Mouse (Mus musculus) midbrain, embryonic 11.5 days (tissue): ENCODE results near the gene Lrrc3c. TPM values are rescaled to one million over a fixed set of nuclear protein-coding genes. Genes with fewer than 3 reads are reported as not detected.
"Not testable (repeated sequence)": the region's sequence is repeated elsewhere in the genome, so short reads cannot be mapped to it uniquely, and the experiment has no call there.

Source experiments
- ATAC-seq: fragments of 200-750 bp; cut with Nextera tagmentation; 2 replicates; pipeline ENCODE4 v1.8.0; 2017; ENCODE audit warnings: moderate TSS enrichment, moderate library complexity; ENCODE audit not compliant: low FRiP score
- DNase-seq: peaks from one replicate; pipeline ENCODE4 v3.0.0; 2015; ENCODE audit warnings: low spot score; ENCODE audit errors: missing footprints
- H3K27ac ChIP-seq: fragments of 300-500 bp; sonication (generic); 2 replicates; pipeline ENCODE4 v1.5.1; 2014; ENCODE audit warnings: low read depth, low read length
- H3K27me3 ChIP-seq: fragments of 300-500 bp; sonication (generic); 2 replicates; pipeline ENCODE4 v1.6.1; 2014; ENCODE audit warnings: mild to moderate bottlenecking, low read length, moderate library complexity, mixed read lengths; ENCODE audit not compliant: control insufficient read depth, insufficient read depth
- H3K36me3 ChIP-seq: fragments of 300-500 bp; sonication (generic); 2 replicates; pipeline ENCODE4 v1.6.1; 2014; ENCODE audit warnings: mild to moderate bottlenecking, low read length, moderate library complexity, mixed read lengths; ENCODE audit not compliant: control insufficient read depth, insufficient read depth
- H3K4me1 ChIP-seq: fragments of 300-500 bp; sonication (generic); 2 replicates; pipeline ENCODE4 v1.6.1; 2014; ENCODE audit warnings: low read length; ENCODE audit not compliant: control insufficient read depth, insufficient read depth
- H3K4me2 ChIP-seq: fragments of 300-500 bp; sonication (generic); 2 replicates; pipeline ENCODE4 v1.6.1; 2014; ENCODE audit warnings: mild to moderate bottlenecking, moderate library complexity
- H3K4me3 ChIP-seq: fragments of 300-500 bp; sonication (generic); 2 replicates; pipeline ENCODE4 v1.5.1; 2014; ENCODE audit warnings: low read depth, low read length
- H3K9ac ChIP-seq: fragments of 300-500 bp; sonication (generic); 2 replicates; pipeline ENCODE4 v1.6.1; 2014; ENCODE audit warnings: low read length
- H3K9me3 ChIP-seq: fragments of 300-500 bp; sonication (generic); 2 replicates; pipeline ENCODE4 v1.6.1; 2016; ENCODE audit warnings: low read length; ENCODE audit not compliant: control insufficient read depth
- WGBS: fragments of 180-500 bp; shearing (Covaris S2); extraction: QIAGEN DNeasy Blood & Tissue Kit; methylation state at CpG from one replicate; pipeline ENCODE4 v1.1.7; 2014; 5-methylcytosine and 5-hydroxymethylcytosine counted together
- polyA plus RNA-seq: library from polyadenylated mRNA; unstranded; fragments of >200 nt; fragmentation: Nextera tagmentation; extraction: Ambion mirVana; gene quantifications from 2 replicates; pipeline ENCODE4 v1.2.1, GENCODE M21; 2014

Lrrc3c gene
- polyA plus RNA-seq, 1 experiment from 2014 or later, result not detected

DNA sequence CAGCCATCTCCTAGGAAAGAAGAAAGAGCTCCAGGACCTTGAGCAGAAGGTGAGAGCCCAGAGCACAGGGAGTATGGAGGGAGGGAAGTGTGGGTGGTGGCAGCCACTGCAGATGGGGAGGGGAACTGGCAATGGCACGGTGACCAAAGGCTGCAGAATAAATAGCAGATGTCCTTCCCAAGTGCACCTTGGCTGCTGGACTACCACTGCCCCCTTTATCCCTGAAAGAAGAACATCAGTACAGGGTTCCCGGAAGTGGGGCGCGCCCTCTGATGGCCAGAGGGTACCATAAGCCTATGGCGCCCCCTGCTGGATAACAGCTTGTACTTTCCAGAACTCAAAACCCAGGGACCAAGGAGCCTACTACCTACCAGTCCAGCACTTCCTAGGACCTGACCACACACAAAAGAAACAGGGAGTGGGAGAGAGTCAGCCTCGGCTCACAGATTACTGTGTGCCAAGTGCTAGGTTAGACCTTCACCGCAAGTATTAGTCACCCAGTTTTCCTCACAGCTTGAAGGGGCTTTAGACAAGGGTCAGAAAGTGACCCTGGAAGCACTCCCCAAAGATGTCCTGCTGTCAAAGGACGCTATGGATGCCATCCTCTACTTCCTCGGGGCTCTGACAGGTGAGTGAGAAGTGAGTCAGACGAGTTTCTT lies 37.4 kb downstream of the Lrrc3c start:
- not testable (repeated sequence) for H3K4me2 ChIP-seq, H3K4me1 ChIP-seq, H3K9me3 ChIP-seq, H3K9ac ChIP-seq, H3K4me3 ChIP-seq, H3K36me3 ChIP-seq, DNase-seq, H3K27me3 ChIP-seq, ATAC-seq, H3K27ac ChIP-seq
- WGBS, result 39% methylated on average over 10 of the region's 10 CpGs

DNA sequence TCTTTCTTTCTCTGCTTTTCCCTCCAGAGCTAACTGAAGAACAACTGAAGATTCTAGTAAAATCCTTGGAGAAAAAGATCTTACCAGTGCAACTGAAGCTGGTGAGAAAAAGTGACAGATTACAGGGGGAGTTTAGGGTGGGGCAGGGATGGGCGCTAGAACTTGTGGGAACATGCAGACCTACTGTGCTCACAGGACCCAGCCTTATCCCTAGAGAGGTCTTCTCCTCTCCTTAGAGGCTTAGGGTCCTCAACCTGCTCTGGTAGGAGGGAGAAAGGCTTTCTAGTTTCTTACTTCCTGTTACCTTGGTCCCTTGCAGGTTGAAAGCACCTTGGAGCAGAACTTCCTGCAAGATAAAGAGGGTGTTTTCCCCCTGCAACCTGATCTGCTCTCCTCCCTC lies 39.4 kb downstream of the Lrrc3c start:
- ATAC-seq (no peak), DNase-seq (no peak)
- Histone ChIP-seq H3K9me3 (no peaks in the 10 kb centered on the region), H3K27me3 (no peaks in the 10 kb centered on the region), H3K27ac (no peak overlapping the region), H3K36me3 (no peaks in the 10 kb centered on the region), H3K4me3 (no peak overlapping the region), H3K9ac (no peak overlapping the region), H3K4me2 (no peak overlapping the region), H3K4me1 (no peaks in the 10 kb centered on the region)
- 79% methylated on average over 1 of the region's 1 CpGs for WGBS

- H3K27me3 ChIP-seq, result no peaks in the 10 kb centered on the region
- H3K9ac ChIP-seq, result no peak overlapping the region
- 64% methylated on average over 5 of the region's 5 CpGs for WGBS
- ATAC-seq, result no peak
- no peak for DNase-seq
- no peak overlapping the region for H3K4me2 ChIP-seq
- H3K4me3 ChIP-seq, result no peak overlapping the region
- H3K36me3 ChIP-seq, result no peaks in the 10 kb centered on the region
- H3K27ac ChIP-seq, result no peak overlapping the region
- no peaks in the 10 kb centered on the region for H3K4me1 ChIP-seq
- no peaks in the 10 kb centered on the region for H3K9me3 ChIP-seq
These were observed 42.0 kb downstream of the Lrrc3c start for GRCm38 (mm10) chr11:98640091-98640490.

DNA sequence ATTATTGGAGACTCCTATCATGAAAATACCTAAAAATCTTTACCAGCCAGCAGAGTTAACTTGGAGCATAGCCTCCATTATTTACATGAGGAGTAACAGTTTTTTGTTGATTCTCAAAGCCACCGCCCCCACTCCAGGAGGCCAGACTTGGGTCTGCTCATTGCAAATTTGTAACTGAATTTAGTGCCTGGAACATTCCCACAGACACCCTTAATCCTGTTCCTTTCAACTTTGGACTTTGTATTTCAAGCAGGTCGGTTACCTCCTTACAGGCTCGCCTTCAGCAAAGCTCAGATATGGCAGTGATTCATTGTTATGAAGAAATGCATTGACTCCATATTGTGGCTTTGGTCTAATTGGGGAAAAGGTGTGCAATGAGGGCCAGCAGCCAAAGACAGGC lies 46.7 kb downstream of the Lrrc3c start:
- Histone ChIP-seq H3K9me3 (no peaks in the 10 kb centered on the region), H3K27me3 (no peaks in the 10 kb centered on the region), H3K4me1 (no peaks in the 10 kb centered on the region), H3K9ac (no peak overlapping the region), H3K27ac (no peak overlapping the region), H3K36me3 (no peaks in the 10 kb centered on the region), H3K4me2 (no peak overlapping the region), H3K4me3 (no peak overlapping the region)
- WGBS, result 86% methylated on average over 3 of the region's 3 CpGs
- DNase-seq, result no peak
- no peak for ATAC-seq

GRCm38 (mm10) chr11:98645946-98646345 lies 47.9 kb downstream of the Lrrc3c start:
- no peaks in the 10 kb centered on the region for H3K9me3 ChIP-seq
- DNase-seq, result no peak
- no peaks in the 10 kb centered on the region for H3K4me1 ChIP-seq
- H3K4me3 ChIP-seq, result no peak overlapping the region
- H3K9ac ChIP-seq, result no peak overlapping the region
- no peaks in the 10 kb centered on the region for H3K27me3 ChIP-seq
- H3K4me2 ChIP-seq, result no peak overlapping the region
- ATAC-seq, result no peak
- 76% methylated on average over 2 of the region's 2 CpGs for WGBS
- H3K27ac ChIP-seq, result no peak overlapping the region
- no peaks in the 10 kb centered on the region for H3K36me3 ChIP-seq

DNA sequence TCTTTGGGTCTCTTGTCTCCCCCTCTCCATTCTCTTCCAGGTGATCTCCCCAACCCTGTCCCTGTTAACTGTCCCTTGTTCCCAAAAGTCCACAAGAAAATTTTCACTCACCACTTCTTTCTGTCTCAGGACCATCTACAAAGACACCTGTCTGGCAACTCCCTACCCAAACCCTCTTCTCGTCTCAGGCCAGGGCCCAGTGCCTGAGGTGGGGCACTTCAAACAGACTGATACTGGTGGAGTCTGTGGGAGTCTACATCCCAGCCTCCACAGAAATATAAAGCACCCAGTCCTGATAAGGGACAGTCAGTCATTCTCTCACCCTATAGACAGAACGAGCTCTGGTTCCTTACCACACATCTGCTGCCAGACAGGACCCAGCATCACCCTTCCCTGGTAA lies 48.4 kb downstream of the Lrrc3c start, which contains the start of gene Gsdma2:
Gene Gsdma2, plus strand, starts transcription at position 301 of the 400 bp plus-strand sequence.
- no peak for DNase-seq
- Histone ChIP-seq H3K27ac (no peak within 1 kb of the TSS), H3K9ac (no peak within 1 kb of the TSS), H3K4me3 (no peak within 1 kb of the TSS), H3K4me2 (no peak within 1 kb of the TSS), H3K27me3 (no peaks in the 10 kb centered on the region), H3K4me1 (no peaks in the 10 kb centered on the region), H3K9me3 (no peaks in the 10 kb centered on the region), H3K36me3 (no peaks in the 10 kb centered on the region)
- 74% methylated on average over 2 of the region's 2 CpGs for WGBS
- ATAC-seq, result no peak

Other genes with a start within 250 kb of the Lrrc3c start
- 0.78 and 0.91 TPM in 2 replicates for gene Ppp1r1b, start 249.9 kb upstream of the Lrrc3c start, polyA plus RNA-seq
- gene Stard3, start 239.9 kb upstream of the Lrrc3c start, polyA plus RNA-seq, result 39.7 and 41.5 TPM in 2 replicates
- gene Tcap, start 214.5 kb upstream of the Lrrc3c start, polyA plus RNA-seq, result not detected in 2 replicates
- gene Pnmt, start 211.8 kb upstream of the Lrrc3c start, polyA plus RNA-seq, result not detected in 2 replicates
- gene Pgap3, start 197.8 kb upstream of the Lrrc3c start, polyA plus RNA-seq, result 5.6 and 5.7 TPM in 2 replicates
- 14.8 TPM in 2 replicates for gene Erbb2, start 185.8 kb upstream of the Lrrc3c start, polyA plus RNA-seq
- gene Mien1, start 159.3 kb upstream of the Lrrc3c start, polyA plus RNA-seq, result 145 and 158 TPM in 2 replicates
- 0.60 and 1.0 TPM in 2 replicates for gene Grb7, start 151.9 kb upstream of the Lrrc3c start, polyA plus RNA-seq
- gene Ikzf3, start 52.3 kb upstream of the Lrrc3c start, polyA plus RNA-seq, result 0.07 and 0.18 TPM in 2 replicates
- gene Zpbp2, start 47.2 kb upstream of the Lrrc3c start, polyA plus RNA-seq, result 0.23 and 0.26 TPM in 2 replicates
- 9.7 and 12.0 TPM in 2 replicates for gene Ormdl3, start 10.9 kb upstream of the Lrrc3c start, polyA plus RNA-seq
- 1.3 and 1.4 TPM in 2 replicates for gene Gm12355, start 27.4 kb downstream of the Lrrc3c start, polyA plus RNA-seq
- gene Gsdma3, start 28.1 kb downstream of the Lrrc3c start, polyA plus RNA-seq, result not detected in 2 replicates
- gene Gsdma2, start 48.5 kb downstream of the Lrrc3c start, polyA plus RNA-seq, result not detected in 2 replicates
- gene Gsdma, start 66.1 kb downstream of the Lrrc3c start, polyA plus RNA-seq, result not detected in 2 replicates
- gene Psmd3, start 84.3 kb downstream of the Lrrc3c start, polyA plus RNA-seq, result 142 and 155 TPM in 2 replicates
- gene Csf3, start 103.0 kb downstream of the Lrrc3c start, polyA plus RNA-seq, result not detected in 2 replicates
- gene Med24, start 131.1 kb downstream of the Lrrc3c start, polyA plus RNA-seq, result 66.1 and 67.1 TPM in 2 replicates
- gene Thra, start 142.3 kb downstream of the Lrrc3c start, polyA plus RNA-seq, result 21.9 and 23.7 TPM in 2 replicates
- gene Nr1d1, start 177.0 kb downstream of the Lrrc3c start, polyA plus RNA-seq, result 0.93 and 1.2 TPM in 2 replicates
- 24.0 and 25.1 TPM in 2 replicates for gene Msl1, start 197.2 kb downstream of the Lrrc3c start, polyA plus RNA-seq
- gene Casc3, start 206.6 kb downstream of the Lrrc3c start, polyA plus RNA-seq, result 51.9 and 53.1 TPM in 2 replicates
- gene Rapgefl1, start 238.5 kb downstream of the Lrrc3c start, polyA plus RNA-seq, result 1.6 and 1.8 TPM in 2 replicates